In the genomic region with DNA sequence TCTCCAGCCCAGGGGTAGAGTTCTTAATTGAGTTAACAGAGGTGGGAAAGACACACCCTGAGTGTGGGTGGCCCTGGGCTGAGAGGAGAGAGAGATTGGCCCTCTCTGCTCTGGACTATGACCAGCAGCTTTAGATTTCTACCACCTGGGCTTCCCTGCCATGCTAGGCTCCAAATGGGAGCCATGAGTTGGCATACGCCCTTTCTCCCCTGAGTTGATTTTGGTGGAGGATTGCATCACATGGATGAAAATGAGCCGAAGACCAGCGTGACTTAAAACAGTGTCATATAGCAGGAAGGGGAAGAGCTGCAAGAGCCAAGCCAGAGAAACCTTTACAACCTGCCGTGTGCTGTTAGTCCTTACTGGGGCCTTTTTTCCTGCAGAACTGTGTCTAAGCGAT, we compare ENCODE assay signal across 18 mouse cellular contexts. TPM values are rescaled to one million over a fixed set of nuclear protein-coding genes. Genes with fewer than 3 reads are reported as not detected.
DNase-seq lines count a peak whose midpoint lies in the region; ATAC-seq and TF ChIP-seq lines count a peak whose summit lies in the region.
"Had no signal": no experiment of that assay in that cellular context is flagged by ENCODE, and none has a peak within 500 bp of the region (broad histone marks: within the 10 kb centered on the region; RNA-seq: fewer than 3 reads in every experiment).

No protein-coding gene starts in this region.

- TF ChIP-seq CTCF in gastrocnemius, adult 2 months (IDR thresholded peaks at IDR 0.05): no peak

- H3K4me3 ChIP-seq in gastrocnemius, adult 2 months: no peak overlapping the region
- H3K4me3 ChIP-seq: forebrain, embryonic 10.5 days; liver, embryonic 13.5 days; midbrain, embryonic 15.5 days; myocyte had no signal

- intact Hi-C loops in gastrocnemius, adult 2 months (cut with DNase I): no loop called here
- intact Hi-C loops in gastrocnemius, postnatal 36 days (cut with DNase I): no loop called here

- ATAC-seq in granulocyte monocyte progenitor cell, adult 5-6 weeks (replicated peaks; ENCODE audit: poor library complexity, severe bottlenecking): peak; percentile 74
- ATAC-seq: forebrain, postnatal 0 days; midbrain, embryonic 15.5 days had no signal

- H3K27ac ChIP-seq in gastrocnemius, adult 2 months: peak overlapping the region; percentile 70
- H3K27ac ChIP-seq: forebrain, embryonic 10.5 days; liver, embryonic 13.5 days; midbrain, embryonic 15.5 days had no signal

- no peak for DNase-seq in gastrocnemius, adult 2 months
- DNase-seq in gastrocnemius, postnatal 36 days: no peak
- DNase-seq in 3T3-L1 (ENCODE audit: low read depth, low spot score) (peak; percentile 55), MN1 (ENCODE audit: low spot score) (peak; percentile 46)
- no peak for DNase-seq in adrenal gland, postnatal 25 days
- no peak for DNase-seq in right cerebral cortex, adult 2 months (ENCODE audit: low spot score in 2 of 2)
- DNase-seq: forebrain, postnatal 0 days; gastrocnemius, postnatal 10 days; kidney, adult 8-10 months; kidney, postnatal 36 days; liver, embryonic 13.5 days; lung, postnatal 10 days; right cerebral cortex, postnatal 25 days; thymus, postnatal 4 days had no signal

RNA-seq across cellular contexts. Expression of gene Taok3, which starts 44.6 kb away (rescaled TPM):
- total RNA-seq in gastrocnemius, adult 2 months (2021): 1 to 10 TPM; 4.6 to 6.8 TPM
- total RNA-seq in gastrocnemius, postnatal 36 days (2021): 1 to 10 TPM; 3.9 to 4.3 TPM
- total RNA-seq in granulocyte monocyte progenitor cell, adult 5-6 weeks (2014; fragmentation: Nextera tagmentation): 68.9 and 84.9 TPM in 2 replicates
- 46.1 and 49.3 TPM in 2 replicates for total RNA-seq in granulocyte monocyte progenitor cell, adult 5-6 weeks (2017)
- total RNA-seq in adrenal gland, postnatal 25 days (2021): 35.0 and 51.8 TPM in 2 replicates

RNA-seq across cellular contexts. Expression of gene Suds3, which starts 48.6 kb away (rescaled TPM):
- total RNA-seq in gastrocnemius, adult 2 months (2021): 10 to 100 TPM; 71.7 to 94.8 TPM
- 10 to 100 TPM; 70.7 to 72.4 TPM for total RNA-seq in gastrocnemius, postnatal 36 days (2021)
- total RNA-seq in granulocyte monocyte progenitor cell, adult 5-6 weeks (2014; fragmentation: Nextera tagmentation): 46.0 and 52.2 TPM in 2 replicates
- total RNA-seq in granulocyte monocyte progenitor cell, adult 5-6 weeks (2017): 84.9 and 91.7 TPM in 2 replicates
- total RNA-seq in adrenal gland, postnatal 25 days (2021): 119 and 125 TPM in 2 replicates

Comparison
In these comparisons a context has a peak if more than half of its experiments do, and no peak if none do; other contexts are left out.
1. DNase-seq: peak in 3T3-L1 (single experiment) and MN1 (single experiment); none in gastrocnemius, adult 2 months (single experiment), gastrocnemius, postnatal 36 days (0 of 2), adrenal gland, postnatal 25 days (single experiment) and right cerebral cortex, adult 2 months (0 of 2).